Mouse (Mus musculus) embryonic stem cell, embryonic (primary cell): ENCODE measurements at regions not wholly inside any gene's neighbourhood (a gene's known extent, or its start where the extent isn't known, plus 50 kb on each side); places are given as distances from the start of the nearest gene placed in this dataset.

Source experiments
- CTCF ChIA-PET, 4 experiments: fragments of 300-600 bp in 2 of 4; fragments of 350-600 bp in 2 of 4; sonication (Branson Sonifier 250); formaldehyde crosslinking; loops; one replicate each; lab custom pipeline; 2022; ENCODE audit warnings: inconsistent platforms in 2 of 4; lab: Charles Lee
- POLR2A ChIA-PET, 4 experiments: fragments of 300-600 bp in 2 of 4; fragments of 350-600 bp in 2 of 4; sonication (Branson Sonifier 250); formaldehyde crosslinking; loops; one replicate each; lab custom pipeline; 2022; ENCODE audit warnings: antibody characterized with exemption in 4 of 4, inconsistent platforms in 1 of 4; lab: Charles Lee

DNA sequence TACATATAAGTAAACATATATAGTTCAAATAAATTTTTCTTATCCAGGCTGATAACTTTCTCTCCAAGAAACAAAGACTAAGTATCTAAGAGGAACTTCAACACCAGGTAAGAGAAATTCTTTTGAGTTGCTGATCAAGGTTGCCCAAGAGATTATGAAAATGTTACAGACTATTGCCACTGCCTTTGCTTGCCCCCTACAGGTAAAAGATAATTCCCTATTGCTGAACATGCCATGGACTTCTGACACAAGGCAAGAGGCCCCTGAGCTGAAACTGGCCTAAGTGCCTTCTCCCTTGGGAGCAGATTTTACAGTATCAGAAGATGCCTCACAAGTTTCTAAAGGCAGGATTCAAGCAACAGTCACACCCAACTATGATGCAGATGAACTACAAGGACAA lies 2914.2 kb upstream of the Gm6569 start:
- ChIA-PET CTCF (interaction anchor here in 1 of 4 experiments (0.6 kb wide), 1 partner anchor 1215 kb away, joined by 9 read pairs; no protein-coding TSS in a partner anchor), POLR2A (no interaction called here)

DNA sequence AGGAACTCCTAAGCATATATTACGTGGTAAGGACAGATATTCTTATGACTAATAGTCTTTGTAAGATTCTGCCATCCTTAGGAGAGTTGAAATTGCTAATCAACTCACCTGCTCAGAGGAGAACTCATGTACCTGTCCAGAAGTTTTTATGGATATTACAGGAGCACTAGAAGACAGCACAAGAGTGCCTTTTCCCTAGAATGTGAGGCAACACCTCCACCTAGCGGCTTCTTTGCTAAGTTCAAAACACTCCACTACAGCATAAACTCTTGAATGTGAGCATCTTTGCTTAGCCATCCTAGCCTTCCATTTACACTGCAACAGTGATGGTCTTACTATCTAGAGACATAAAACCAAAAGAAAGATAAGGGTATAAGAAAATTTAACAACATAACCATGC lies 2913.5 kb upstream of the Gm6569 start:
- ChIA-PET CTCF (interaction anchor here in 1 of 4 experiments (0.6 kb wide), 1 partner anchor 1216 kb away, joined by 9 read pairs; no protein-coding TSS in a partner anchor), POLR2A (no interaction called here)
